Mouse (Mus musculus) forebrain, embryonic 10.5 days (tissue): ENCODE measurements at regions not wholly inside any gene's neighbourhood (a gene's known extent, or its start where the extent isn't known, plus 50 kb on each side); places are given as distances from the start of the nearest gene placed in this dataset.

ENCODE experiments used
- DNase-seq: peaks from one replicate; pipeline ENCODE4 v3.0.0-alpha.2; 2017; ENCODE audit warnings: low spot score; ENCODE audit errors: extremely low spot score
- H3K27ac ChIP-seq: fragments of 300-500 bp; sonication (generic); 2 replicates; pipeline ENCODE4 v1.5.1; 2016; ENCODE audit warnings: mild to moderate bottlenecking
- H3K27me3 ChIP-seq: fragments of 300-500 bp; sonication (generic); 2 replicates; pipeline ENCODE4 v1.6.1; 2016; ENCODE audit warnings: mild to moderate bottlenecking; ENCODE audit not compliant: poor library complexity, severe bottlenecking
- H3K36me3 ChIP-seq: fragments of 300-500 bp; sonication (generic); replicated peaks from 2 replicates; pipeline ENCODE4 v1.6.1; 2016; ENCODE audit warnings: mild to moderate bottlenecking, moderate library complexity
- H3K4me1 ChIP-seq: fragments of 300-500 bp; sonication (generic); 2 replicates; pipeline ENCODE4 v1.6.1; 2016
- H3K4me3 ChIP-seq: fragments of 300-500 bp; sonication (generic); 2 replicates; pipeline ENCODE4 v1.5.1; 2016; ENCODE audit warnings: mild to moderate bottlenecking, moderate library complexity
- H3K9me3 ChIP-seq: fragments of 300-500 bp; sonication (generic); 2 replicates; pipeline ENCODE4 v1.6.1; 2016; ENCODE audit warnings: mild to moderate bottlenecking, moderate library complexity
- WGBS: fragments of 180-500 bp; shearing (Covaris S2); methylation state at CpG from one replicate; pipeline ENCODE4 v1.1.7; 2016; 5-methylcytosine and 5-hydroxymethylcytosine counted together

- no peaks in the 10 kb centered on the region for H3K36me3 ChIP-seq
- H3K9me3 ChIP-seq, result peaks cover 16% of the 10 kb centered on the region; the same call in 1 of the 2 replicates
- H3K4me3 ChIP-seq, result peak overlapping the region; percentile 19; the same call in 1 of the 2 replicates
- WGBS, result 11% methylated on average over 2 of the region's 2 CpGs
- peak; percentile 69 for DNase-seq
- H3K27ac ChIP-seq, result peak overlapping the region; percentile 81
- peaks cover 15% of the 10 kb centered on the region for H3K27me3 ChIP-seq
- H3K4me1 ChIP-seq, result peaks cover 51% of the 10 kb centered on the region
Measured at GRCm38 (mm10) chr16:21274012-21274528, 69.5 kb downstream of the Ephb3 start.

GRCm38 (mm10) chr16:21277789-21278342, 73.3 kb downstream of the Ephb3 start:
- 91% methylated on average over 11 of the region's 11 CpGs for whole genome bisulfite sequencing
- H3K27ac ChIP-seq, result no peak overlapping the region; the same call in 1 of the 2 replicates
- no peak for DNase-seq

GRCm38 (mm10) chr16:21278387-21278786, 73.8 kb downstream of the Ephb3 start:
- Histone ChIP-seq H3K27me3 (peaks cover 33% of the 10 kb centered on the region), H3K9me3 (peaks cover 16% of the 10 kb centered on the region; the same call in 1 of the 2 replicates), H3K36me3 (no peaks in the 10 kb centered on the region), H3K27ac (no peak overlapping the region), H3K4me3 (no peak overlapping the region), H3K4me1 (peaks cover 33% of the 10 kb centered on the region)
- DNase-seq, result no peak
- WGBS, result 98% methylated on average over 7 of the region's 7 CpGs

More at GRCm38 (mm10) chr16:21277789-21278342, 73.3 kb downstream of the Ephb3 start:
- H3K36me3 ChIP-seq, result no peaks in the 10 kb centered on the region
- H3K27me3 ChIP-seq, result peaks cover 28% of the 10 kb centered on the region
- peaks cover 36% of the 10 kb centered on the region for H3K4me1 ChIP-seq
- no peak overlapping the region for H3K4me3 ChIP-seq
- H3K9me3 ChIP-seq, result peaks cover 16% of the 10 kb centered on the region; the same call in 1 of the 2 replicates

- WGBS, result 86% methylated on average over 4 of the region's 4 CpGs
- Histone ChIP-seq H3K4me1 (peaks cover 17% of the 10 kb centered on the region), H3K9me3 (peaks cover 16% of the 10 kb centered on the region; the same call in 1 of the 2 replicates), H3K36me3 (no peaks in the 10 kb centered on the region), H3K27ac (no peak overlapping the region), H3K4me3 (no peak overlapping the region), H3K27me3 (peaks cover 47% of the 10 kb centered on the region)
- no peak for DNase-seq
Measured at GRCm38 (mm10) chr16:21280200-21280627, 75.7 kb downstream of the Ephb3 start.

- 17% methylated on average over 15 of the region's 20 CpGs for WGBS
- Histone ChIP-seq H3K27ac (no peak overlapping the region), H3K4me1 (peaks cover 32% of the 10 kb centered on the region), H3K4me3 (no peak overlapping the region), H3K9me3 (peaks cover 5% of the 10 kb centered on the region; the same call in 1 of the 2 replicates), H3K36me3 (no peaks in the 10 kb centered on the region), H3K27me3 (peaks cover 57% of the 10 kb centered on the region)
- DNase-seq, result no peak
Measured at GRCm38 (mm10) chr16:21281958-21282730, 77.6 kb downstream of the Ephb3 start.

- 86% methylated on average over 4 of the region's 4 CpGs for WGBS
- H3K4me3 ChIP-seq, result no peak overlapping the region
- H3K27ac ChIP-seq, result peak overlapping the region; percentile 44; the same call in 1 of the 2 replicates
- H3K36me3 ChIP-seq, result no peaks in the 10 kb centered on the region
- no peak for DNase-seq
- H3K27me3 ChIP-seq, result peaks cover 53% of the 10 kb centered on the region
- peaks cover 5% of the 10 kb centered on the region; the same call in 1 of the 2 replicates for H3K9me3 ChIP-seq
- H3K4me1 ChIP-seq, result peaks cover 36% of the 10 kb centered on the region
Measured at GRCm38 (mm10) chr16:21286099-21286498, 81.5 kb downstream of the Ephb3 start.

GRCm38 (mm10) chr16:21289528-21289927, 85.0 kb downstream of the Ephb3 start:
- Histone ChIP-seq H3K4me1 (peaks cover 37% of the 10 kb centered on the region), H3K4me3 (no peak overlapping the region), H3K27ac (no peak overlapping the region), H3K27me3 (peaks cover 42% of the 10 kb centered on the region), H3K36me3 (no peaks in the 10 kb centered on the region), H3K9me3 (peaks cover 5% of the 10 kb centered on the region; the same call in 1 of the 2 replicates)
- WGBS, result 89% methylated on average over 7 of the region's 7 CpGs
- no peak for DNase-seq

GRCm38 (mm10) chr16:21293010-21293409, 88.5 kb downstream of the Ephb3 start:
- Histone ChIP-seq H3K27ac (peak overlapping the region; percentile 72), H3K4me3 (no peak overlapping the region), H3K27me3 (peaks cover 37% of the 10 kb centered on the region), H3K9me3 (peaks cover 5% of the 10 kb centered on the region; the same call in 1 of the 2 replicates), H3K36me3 (no peaks in the 10 kb centered on the region), H3K4me1 (peaks cover 42% of the 10 kb centered on the region)
- WGBS, result 32% methylated on average over 11 of the region's 11 CpGs
- DNase-seq, result no peak

- Histone ChIP-seq H3K27ac (peak overlapping the region; percentile 20; the same call in 1 of the 2 replicates), H3K27me3 (peaks cover 37% of the 10 kb centered on the region), H3K36me3 (no peaks in the 10 kb centered on the region), H3K4me1 (peaks cover 42% of the 10 kb centered on the region), H3K9me3 (peaks cover 5% of the 10 kb centered on the region; the same call in 1 of the 2 replicates), H3K4me3 (no peak overlapping the region)
- WGBS, result 41% methylated on average over 3 of the region's 3 CpGs
- DNase-seq, result no peak
Measured at GRCm38 (mm10) chr16:21293569-21293968, 89.0 kb downstream of the Ephb3 start.

- H3K36me3 ChIP-seq, result no peaks in the 10 kb centered on the region
- 42% methylated on average over 9 of the region's 9 CpGs for WGBS
- H3K27ac ChIP-seq, result peak overlapping the region; percentile 11; the same call in 1 of the 2 replicates
- H3K4me3 ChIP-seq, result no peak overlapping the region
- peaks cover 37% of the 10 kb centered on the region for H3K27me3 ChIP-seq
- no peaks in the 10 kb centered on the region for H3K9me3 ChIP-seq
- peaks cover 42% of the 10 kb centered on the region for H3K4me1 ChIP-seq
- DNase-seq, result no peak
Measured at GRCm38 (mm10) chr16:21294677-21295411, 90.3 kb downstream of the Ephb3 start.

- peaks cover 38% of the 10 kb centered on the region for H3K4me1 ChIP-seq
- no peak for DNase-seq
- H3K27ac ChIP-seq, result no peak overlapping the region
- no peaks in the 10 kb centered on the region for H3K36me3 ChIP-seq
- H3K9me3 ChIP-seq, result no peaks in the 10 kb centered on the region
- no peak overlapping the region for H3K4me3 ChIP-seq
- WGBS, result 83% methylated on average over 13 of the region's 13 CpGs
- H3K27me3 ChIP-seq, result peaks cover 37% of the 10 kb centered on the region
Measured at GRCm38 (mm10) chr16:21295956-21296733, 91.6 kb downstream of the Ephb3 start.

GRCm38 (mm10) chr16:21296786-21297185, 92.2 kb downstream of the Ephb3 start:
- WGBS, result 86% methylated on average over 3 of the region's 3 CpGs
- H3K4me1 ChIP-seq, result peaks cover 38% of the 10 kb centered on the region

More at GRCm38 (mm10) chr16:21296786-21297185, 92.2 kb downstream of the Ephb3 start:
- Histone ChIP-seq H3K4me3 (no peak overlapping the region), H3K9me3 (no peaks in the 10 kb centered on the region), H3K27ac (no peak overlapping the region), H3K27me3 (peaks cover 37% of the 10 kb centered on the region), H3K36me3 (no peaks in the 10 kb centered on the region)
- no peak for DNase-seq
